Mouse (Mus musculus): Measurements from ENCODE around the gene Olfr70. TPM values are rescaled to one million over a fixed set of nuclear protein-coding genes. Genes with fewer than 3 reads are reported as not detected.

The Olfr70 gene
- not detected in 2 replicates for total RNA-seq (2017)

GRCm38 (mm10) chr4:43700707-43701106 lies at the start of gene Olfr70:
TSS of gene Olfr70 (minus strand) at chr4:43700807.
- ATAC-seq (replicated peaks in 1 of 2; ENCODE audit: insufficient read depth in 1 of 2, low FRiP score in 2 of 2, low TSS enrichment in 1 of 2, low read depth in 1 of 2, poor library complexity in 2 of 2, severe bottlenecking in 2 of 2), result no peak

GRCm38 (mm10) chr4:43745187-43745586 lies 44.6 kb upstream of the Olfr70 start:
- peak; percentile 22 to 48; a peak in 2 of 4 replicates for ATAC-seq (replicated peaks in 1 of 2; ENCODE audit: insufficient read depth in 1 of 2, low FRiP score in 2 of 2, low TSS enrichment in 1 of 2, low read depth in 1 of 2, poor library complexity in 2 of 2, severe bottlenecking in 2 of 2)

- no peak for ATAC-seq (replicated peaks in 1 of 2; ENCODE audit: insufficient read depth in 1 of 2, low FRiP score in 2 of 2, low TSS enrichment in 1 of 2, low read depth in 1 of 2, poor library complexity in 2 of 2, severe bottlenecking in 2 of 2)
Measured at GRCm38 (mm10) chr4:43743099-43743498, 42.5 kb upstream of the Olfr70 start.

GRCm38 (mm10) chr4:43742637-43743036 lies 42.0 kb upstream of the Olfr70 start:
- ATAC-seq (replicated peaks in 1 of 2; ENCODE audit: insufficient read depth in 1 of 2, low FRiP score in 2 of 2, low TSS enrichment in 1 of 2, low read depth in 1 of 2, poor library complexity in 2 of 2, severe bottlenecking in 2 of 2), result no peak

GRCm38 (mm10) chr4:43741526-43741925 lies 40.9 kb upstream of the Olfr70 start:
- no peak for ATAC-seq (replicated peaks in 1 of 2; ENCODE audit: insufficient read depth in 1 of 2, low FRiP score in 2 of 2, low TSS enrichment in 1 of 2, low read depth in 1 of 2, poor library complexity in 2 of 2, severe bottlenecking in 2 of 2)

GRCm38 (mm10) chr4:43738989-43739674 lies 38.5 kb upstream of the Olfr70 start:
- no peak for ATAC-seq (replicated peaks in 1 of 2; ENCODE audit: insufficient read depth in 1 of 2, low FRiP score in 2 of 2, low TSS enrichment in 1 of 2, low read depth in 1 of 2, poor library complexity in 2 of 2, severe bottlenecking in 2 of 2)

GRCm38 (mm10) chr4:43737144-43737543 lies 36.5 kb upstream of the Olfr70 start:
- no peak for ATAC-seq (replicated peaks in 1 of 2; ENCODE audit: insufficient read depth in 1 of 2, low FRiP score in 2 of 2, low TSS enrichment in 1 of 2, low read depth in 1 of 2, poor library complexity in 2 of 2, severe bottlenecking in 2 of 2)

GRCm38 (mm10) chr4:43733186-43733585 lies 32.6 kb upstream of the Olfr70 start:
- ATAC-seq (replicated peaks in 1 of 2; ENCODE audit: insufficient read depth in 1 of 2, low FRiP score in 2 of 2, low TSS enrichment in 1 of 2, low read depth in 1 of 2, poor library complexity in 2 of 2, severe bottlenecking in 2 of 2), result no peak

GRCm38 (mm10) chr4:43732171-43732570 lies 31.6 kb upstream of the Olfr70 start:
- no peak for ATAC-seq (replicated peaks in 1 of 2; ENCODE audit: insufficient read depth in 1 of 2, low FRiP score in 2 of 2, low TSS enrichment in 1 of 2, low read depth in 1 of 2, poor library complexity in 2 of 2, severe bottlenecking in 2 of 2)

GRCm38 (mm10) chr4:43730750-43731297 lies 30.2 kb upstream of the Olfr70 start:
- no peak for ATAC-seq (replicated peaks in 1 of 2; ENCODE audit: insufficient read depth in 1 of 2, low FRiP score in 2 of 2, low TSS enrichment in 1 of 2, low read depth in 1 of 2, poor library complexity in 2 of 2, severe bottlenecking in 2 of 2)

GRCm38 (mm10) chr4:43729794-43730550 lies 29.4 kb upstream of the Olfr70 start, which contains the start of gene Spaar:
TSS of gene Spaar (plus strand) at chr4:43730034.
- ATAC-seq (replicated peaks in 1 of 2; ENCODE audit: insufficient read depth in 1 of 2, low FRiP score in 2 of 2, low TSS enrichment in 1 of 2, low read depth in 1 of 2, poor library complexity in 2 of 2, severe bottlenecking in 2 of 2), result no peak

- ATAC-seq (replicated peaks in 1 of 2; ENCODE audit: insufficient read depth in 1 of 2, low FRiP score in 2 of 2, low TSS enrichment in 1 of 2, low read depth in 1 of 2, poor library complexity in 2 of 2, severe bottlenecking in 2 of 2), result no peak
Measured at GRCm38 (mm10) chr4:43729126-43729525, 28.5 kb upstream of the Olfr70 start.

GRCm38 (mm10) chr4:43728576-43728954 lies 28.0 kb upstream of the Olfr70 start:
- ATAC-seq (replicated peaks in 1 of 2; ENCODE audit: insufficient read depth in 1 of 2, low FRiP score in 2 of 2, low TSS enrichment in 1 of 2, low read depth in 1 of 2, poor library complexity in 2 of 2, severe bottlenecking in 2 of 2), result no peak

GRCm38 (mm10) chr4:43727718-43728575 lies 27.3 kb upstream of the Olfr70 start:
- no peak for ATAC-seq (replicated peaks in 1 of 2; ENCODE audit: insufficient read depth in 1 of 2, low FRiP score in 2 of 2, low TSS enrichment in 1 of 2, low read depth in 1 of 2, poor library complexity in 2 of 2, severe bottlenecking in 2 of 2)

- ATAC-seq (replicated peaks in 1 of 2; ENCODE audit: insufficient read depth in 1 of 2, low FRiP score in 2 of 2, low TSS enrichment in 1 of 2, low read depth in 1 of 2, poor library complexity in 2 of 2, severe bottlenecking in 2 of 2), result no peak
Measured at GRCm38 (mm10) chr4:43726995-43727394, 26.4 kb upstream of the Olfr70 start, which contains the start of gene Hrct1. TSS of gene Hrct1 (plus strand) at chr4:43727188.

- ATAC-seq (replicated peaks in 1 of 2; ENCODE audit: insufficient read depth in 1 of 2, low FRiP score in 2 of 2, low TSS enrichment in 1 of 2, low read depth in 1 of 2, poor library complexity in 2 of 2, severe bottlenecking in 2 of 2), result no peak
Measured at GRCm38 (mm10) chr4:43726228-43726993, 25.8 kb upstream of the Olfr70 start.

- ATAC-seq (replicated peaks in 1 of 2; ENCODE audit: insufficient read depth in 1 of 2, low FRiP score in 2 of 2, low TSS enrichment in 1 of 2, low read depth in 1 of 2, poor library complexity in 2 of 2, severe bottlenecking in 2 of 2), result no peak
Measured at GRCm38 (mm10) chr4:43724764-43725163, 24.2 kb upstream of the Olfr70 start.

Data from hematopoietic stem cell, adult 5-6 weeks (primary cell).